Mouse (Mus musculus) ES-E14 (cell line): ENCODE results near the gene Was. TPM values are rescaled to one million over a fixed set of nuclear protein-coding genes. Genes with fewer than 3 reads are reported as not detected.

Source experiments
- DNase-seq: peaks from one replicate; pipeline ENCODE4 v3.0.0-alpha.2; 2013; ENCODE audit warnings: low read depth, low spot score
- H3K27ac ChIP-seq: 2 replicates; pipeline ENCODE4 v1.5.1; 2012; ENCODE audit warnings: low read depth, mild to moderate bottlenecking, low read length, moderate library complexity, mixed read lengths; ENCODE audit not compliant: poor library complexity, insufficient read depth, severe bottlenecking
- H3K36me3 ChIP-seq: 2 replicates; pipeline ENCODE4 v1.6.1; 2012; ENCODE audit warnings: mild to moderate bottlenecking, low read length, moderate library complexity, mixed read lengths; ENCODE audit not compliant: control insufficient read depth, poor library complexity, insufficient read depth, severe bottlenecking
- H3K4me1 ChIP-seq, 2 experiments: fragments of 150-350 bp in 1 of 2; sonication (generic) in 1 of 2; 2 replicates each; pipeline ENCODE4 v1.6.1; 2012; ENCODE audit warnings: low read length in 2 of 2, mild to moderate bottlenecking in 1 of 2, mixed read lengths in 1 of 2; ENCODE audit not compliant: control insufficient read depth in 2 of 2, insufficient read depth in 2 of 2, poor library complexity in 1 of 2
- H3K4me3 ChIP-seq, 2 experiments: fragments of 150-350 bp in 1 of 2; sonication (generic) in 1 of 2; 2 replicates each; pipeline ENCODE4 v1.5.1; 2012; ENCODE audit warnings: low read length in 2 of 2, low read depth in 1 of 2, mild to moderate bottlenecking in 1 of 2, mixed read lengths in 1 of 2; ENCODE audit not compliant: insufficient read depth in 1 of 2, poor library complexity in 1 of 2, severe bottlenecking in 1 of 2
- H3K9ac ChIP-seq: 2 replicates; pipeline ENCODE4 v1.6.1; 2012; ENCODE audit warnings: low read depth, mild to moderate bottlenecking, low read length, mixed read lengths; ENCODE audit not compliant: poor library complexity, insufficient read depth, severe bottlenecking
- H3K9me3 ChIP-seq: fragments of 150-350 bp; sonication (generic); 2 replicates; pipeline ENCODE4 v1.6.1; 2012; ENCODE audit warnings: low read depth, mild to moderate bottlenecking, low read length; ENCODE audit not compliant: control insufficient read depth, insufficient read depth
- CHD2 ChIP-seq: IDR thresholded peaks from 2 replicates; pipeline ENCODE4 v1.6.1; 2014; ENCODE audit warnings: mild to moderate bottlenecking, low read depth, low read length, inconsistent platforms
- HCFC1 ChIP-seq: IDR thresholded peaks from 2 replicates; pipeline ENCODE4 v1.6.1; 2012; ENCODE audit warnings: low read length, inconsistent platforms, borderline replicate concordance; ENCODE audit not compliant: insufficient read depth
- MAFK ChIP-seq: IDR thresholded peaks from 2 replicates; pipeline ENCODE4 v1.6.1; 2014; ENCODE audit warnings: mild to moderate bottlenecking, low read depth, low read length, inconsistent platforms; ENCODE audit not compliant: insufficient read depth
- ZC3H11A ChIP-seq: IDR thresholded peaks from 2 replicates; pipeline ENCODE4 v1.6.1; 2012; ENCODE audit warnings: low read depth, mild to moderate bottlenecking, inconsistent platforms, low read length, borderline replicate concordance
- ZNF384 ChIP-seq: IDR thresholded peaks from 2 replicates; pipeline ENCODE4 v1.6.1; 2012; ENCODE audit warnings: low read depth, low read length, inconsistent platforms
- in situ Hi-C, 2 experiments: fragments of 600-800 bp; cut with MboI; formaldehyde crosslinking; loops; one replicate each; pipeline ENCODE4 v1.15.1; 2025; ENCODE audit warnings: low sequenced_read_pairs in 2 of 2, inconsistent platforms in 1 of 2; ENCODE audit not compliant: unreplicated experiment in 2 of 2
- total RNA-seq: library from RNA; depleted of rRNA; stranded (reverse); fragments of 300-350 nt; gene quantifications from 2 replicates; pipeline ENCODE4 v1.2.3, GENCODE M21; 2012; rRNA removed

Gene Was
- total RNA-seq, 1 experiment = 3.5 TPM

GRCm38 (mm10) chrX:8033009-8033408, 57.3 kb downstream of the Was start:
- no peaks in the 10 kb centered on the region for H3K4me1 ChIP-seq
- no peak overlapping the region for H3K4me3 ChIP-seq
- H3K36me3 ChIP-seq = no peaks in the 10 kb centered on the region
- no peak overlapping the region for H3K9ac ChIP-seq
- TF ChIP-seq HCFC1 (no peak), MAFK (no peak), ZC3H11A (no peak), CHD2 (no peak), ZNF384 (no peak)
- no peak overlapping the region for H3K27ac ChIP-seq
- DNase-seq = no peak
- in situ Hi-C loops = no loop called here
- no peaks in the 10 kb centered on the region for H3K9me3 ChIP-seq

Other genes with a start within 250 kb of the Was start
- gene Otud5, start 249.1 kb downstream of the Was start, total RNA-seq = 65.3 and 71.0 TPM in 2 replicates
- 17.2 and 20.8 TPM in 2 replicates for gene Pim2, start 212.2 kb downstream of the Was start, total RNA-seq
- gene Slc35a2, start 206.5 kb downstream of the Was start, total RNA-seq = 38.3 and 51.2 TPM in 2 replicates
- gene Pqbp1, start 191.2 kb downstream of the Was start, total RNA-seq = 47.3 and 69.9 TPM in 2 replicates
- gene Timm17b, start 191.1 kb downstream of the Was start, total RNA-seq = 39.2 and 58.5 TPM in 2 replicates
- not detected in 2 replicates for gene Gm10491, start 182.7 kb downstream of the Was start, total RNA-seq
- not detected in 2 replicates for gene Gm10490, start 181.0 kb downstream of the Was start, total RNA-seq
- gene Pcsk1n, start 170.7 kb downstream of the Was start, total RNA-seq = 10.5 and 25.2 TPM in 2 replicates
- gene Eras, start 161.9 kb downstream of the Was start, total RNA-seq = 60.6 and 60.8 TPM in 2 replicates
- gene Hdac6, start 142.6 kb downstream of the Was start, total RNA-seq = 54.6 and 98.5 TPM in 2 replicates
- gene Gata1, start 112.4 kb downstream of the Was start, total RNA-seq = 1.1 and 1.3 TPM in 2 replicates
- 4.6 and 6.2 TPM in 2 replicates for gene Glod5, start 72.0 kb downstream of the Was start, total RNA-seq
- gene Suv39h1, start 15.7 kb downstream of the Was start, total RNA-seq = 26.9 and 42.6 TPM in 2 replicates
- 17.1 and 25.7 TPM in 2 replicates for gene Wdr13, start 42.4 kb upstream of the Was start, total RNA-seq
- 312 and 423 TPM in 2 replicates for gene Rbm3, start 55.4 kb upstream of the Was start, total RNA-seq
- gene Tbc1d25, start 85.7 kb upstream of the Was start, total RNA-seq = 10.5 and 13.7 TPM in 2 replicates
- 85.5 and 85.8 TPM in 2 replicates for gene Ebp, start 103.0 kb upstream of the Was start, total RNA-seq
- 59.0 and 96.5 TPM in 2 replicates for gene Porcn, start 116.0 kb upstream of the Was start, total RNA-seq
- 19.3 and 20.9 TPM in 2 replicates for gene Ftsj1, start 161.9 kb upstream of the Was start, total RNA-seq
- gene Slc38a5, start 180.6 kb upstream of the Was start, total RNA-seq = 3.6 and 7.2 TPM in 2 replicates
- not detected in 2 replicates for gene Ssxb10, start 236.9 kb upstream of the Was start, total RNA-seq